Mouse (Mus musculus) testis, adult 2 months (tissue): ENCODE data around the gene Pcdh9. TPM values are rescaled to one million over a fixed set of nuclear protein-coding genes. Genes with fewer than 3 reads are reported as not detected.

Experiments
- H3K27ac ChIP-seq: fragments of 200-500 bp; 2 replicates; pipeline ENCODE4 v1.5.1; 2012; ENCODE audit warnings: low read depth, low read length; ENCODE audit not compliant: control insufficient read depth, insufficient read depth
- H3K27me3 ChIP-seq: fragments of 200-500 bp; 2 replicates; pipeline ENCODE4 v1.6.1; 2012; ENCODE audit warnings: mild to moderate bottlenecking, low read length, moderate library complexity; ENCODE audit not compliant: control insufficient read depth, insufficient read depth
- H3K36me3 ChIP-seq: fragments of 200-500 bp; 2 replicates; pipeline ENCODE4 v1.6.1; 2012; ENCODE audit warnings: mild to moderate bottlenecking, low read length; ENCODE audit not compliant: control insufficient read depth, insufficient read depth
- H3K4me1 ChIP-seq: fragments of 200-500 bp; 2 replicates; pipeline ENCODE4 v1.6.1; 2012; ENCODE audit warnings: low read length; ENCODE audit not compliant: control insufficient read depth, insufficient read depth
- H3K4me3 ChIP-seq: fragments of 200-500 bp; 2 replicates; pipeline ENCODE4 v1.5.1; 2012; ENCODE audit warnings: low read depth, mild to moderate bottlenecking, low read length, moderate library complexity, mixed read lengths; ENCODE audit not compliant: control insufficient read depth
- CTCF ChIP-seq: fragments of 200-500 bp; IDR thresholded peaks from 2 replicates; pipeline ENCODE4 v1.5.1; 2012; ENCODE audit warnings: low read depth, mild to moderate bottlenecking, inconsistent platforms, low read length, moderate library complexity; ENCODE audit not compliant: control insufficient read depth, insufficient read depth, insufficient replicate concordance
- POLR2A ChIP-seq: fragments of 200-500 bp; IDR thresholded peaks from 2 replicates; pipeline ENCODE4 v1.6.1; 2012; ENCODE audit warnings: low read depth, mild to moderate bottlenecking, inconsistent platforms, low read length, moderate library complexity; ENCODE audit not compliant: control insufficient read depth
- polyA plus RNA-seq: library from polyadenylated mRNA; depleted of rRNA; stranded (reverse); fragments of >200 nt; gene quantifications from 2 replicates; pipeline ENCODE4 v1.2.3, GENCODE M21; 2012

Gene Pcdh9
- polyA plus RNA-seq, 1 experiment: 0.78 TPM

GRCm38 (mm10) chr14:93329247-93329646, 561.2 kb downstream of the Pcdh9 start:
- H3K4me1 ChIP-seq: no peaks in the 10 kb centered on the region
- H3K4me3 ChIP-seq: no peak overlapping the region
- TF ChIP-seq CTCF: no peak
- TF ChIP-seq POLR2A: no peak
- H3K36me3 ChIP-seq: no peaks in the 10 kb centered on the region
- H3K27ac ChIP-seq: no peak overlapping the region
- H3K27me3 ChIP-seq: no peaks in the 10 kb centered on the region

- Histone ChIP-seq H3K27ac (no peak overlapping the region), H3K36me3 (no peaks in the 10 kb centered on the region), H3K4me3 (no peak overlapping the region), H3K4me1 (no peaks in the 10 kb centered on the region), H3K27me3 (no peaks in the 10 kb centered on the region)
- no peak for TF ChIP-seq CTCF
- no peak for TF ChIP-seq POLR2A
Observed at GRCm38 (mm10) chr14:93317393-93317792, 573.1 kb downstream of the Pcdh9 start.

- no peak overlapping the region for H3K27ac ChIP-seq
- TF ChIP-seq POLR2A (no peak), CTCF (no peak)
- no peak overlapping the region for H3K4me3 ChIP-seq
- H3K27me3 ChIP-seq: no peaks in the 10 kb centered on the region
- no peaks in the 10 kb centered on the region for H3K36me3 ChIP-seq
- H3K4me1 ChIP-seq: no peaks in the 10 kb centered on the region
Observed at GRCm38 (mm10) chr14:93288361-93288760, 602.1 kb downstream of the Pcdh9 start.

GRCm38 (mm10) chr14:93287642-93288041, 602.8 kb downstream of the Pcdh9 start:
- H3K36me3 ChIP-seq: no peaks in the 10 kb centered on the region
- no peaks in the 10 kb centered on the region for H3K4me1 ChIP-seq
- no peak overlapping the region for H3K27ac ChIP-seq
- no peak overlapping the region for H3K4me3 ChIP-seq
- TF ChIP-seq POLR2A (no peak), CTCF (no peak)
- H3K27me3 ChIP-seq: no peaks in the 10 kb centered on the region

GRCm38 (mm10) chr14:93285136-93285535, 605.3 kb downstream of the Pcdh9 start:
- TF ChIP-seq CTCF (no peak), POLR2A (no peak)
- Histone ChIP-seq H3K36me3 (no peaks in the 10 kb centered on the region), H3K27me3 (no peaks in the 10 kb centered on the region), H3K27ac (no peak overlapping the region), H3K4me3 (no peak overlapping the region), H3K4me1 (no peaks in the 10 kb centered on the region)

GRCm38 (mm10) chr14:93284009-93284408, 606.5 kb downstream of the Pcdh9 start:
- Histone ChIP-seq H3K27me3 (no peaks in the 10 kb centered on the region), H3K4me1 (no peaks in the 10 kb centered on the region), H3K36me3 (no peaks in the 10 kb centered on the region), H3K4me3 (no peak overlapping the region), H3K27ac (no peak overlapping the region)
- TF ChIP-seq POLR2A (no peak), CTCF (no peak)

GRCm38 (mm10) chr14:93275661-93276060, 614.8 kb downstream of the Pcdh9 start:
- Histone ChIP-seq H3K27ac (no peak overlapping the region), H3K4me3 (no peak overlapping the region)

GRCm38 (mm10) chr14:93274767-93275166, 615.7 kb downstream of the Pcdh9 start:
- no peaks in the 10 kb centered on the region for H3K4me1 ChIP-seq
- H3K27ac ChIP-seq: no peak overlapping the region
- H3K4me3 ChIP-seq: no peak overlapping the region
- no peaks in the 10 kb centered on the region for H3K27me3 ChIP-seq
- no peak for TF ChIP-seq POLR2A
- TF ChIP-seq CTCF: no peak
- H3K36me3 ChIP-seq: no peaks in the 10 kb centered on the region

More at GRCm38 (mm10) chr14:93275661-93276060, 614.8 kb downstream of the Pcdh9 start:
- Histone ChIP-seq H3K36me3 (no peaks in the 10 kb centered on the region), H3K27me3 (no peaks in the 10 kb centered on the region), H3K4me1 (no peaks in the 10 kb centered on the region)
- TF ChIP-seq CTCF: no peak
- no peak for TF ChIP-seq POLR2A
